Mouse (Mus musculus): ENCODE data around the gene Cmip.

- TF ChIP-seq MAX (IDR thresholded peaks at IDR 0.05; ENCODE audit: low read depth): no peak
- no peak for TF ChIP-seq POLR2A (IDR thresholded peaks at IDR 0.05; ENCODE audit: insufficient read length, low read depth)
- TF ChIP-seq POLR2AphosphoS2 (IDR thresholded peaks at IDR 0.05; ENCODE audit: insufficient read length, low read depth): no peak
- TF ChIP-seq MYOD1 (IDR thresholded peaks at IDR 0.05; ENCODE audit: control insufficient read depth in 1 of 3, insufficient read length in 2 of 3, low read depth in 2 of 3): no peak
- TF ChIP-seq USF1 (IDR thresholded peaks at IDR 0.05; ENCODE audit: low read depth): no peak
Measured at GRCm38 (mm10) chr8:117396884-117397283, 140.0 kb downstream of the Cmip start.
